Mouse (Mus musculus) hindbrain, embryonic 13.5 days (tissue): ENCODE results near the gene Trpv4. TPM values are rescaled to one million over a fixed set of nuclear protein-coding genes. Genes with fewer than 3 reads are reported as not detected.
A peak's percentile ranks its signal among the peaks of the same experiment; 100 is the strongest.

Source experiments
- ATAC-seq: fragments of 200-750 bp; cut with Nextera tagmentation; 2 replicates; pipeline ENCODE4 v1.8.0; 2017; ENCODE audit warnings: moderate TSS enrichment; ENCODE audit not compliant: low FRiP score
- H3K27ac ChIP-seq: fragments of 300-500 bp; sonication (generic); 2 replicates; pipeline ENCODE4 v1.5.1; 2015; ENCODE audit warnings: inconsistent platforms, mild to moderate bottlenecking, moderate library complexity
- H3K27me3 ChIP-seq: fragments of 300-500 bp; sonication (generic); 2 replicates; pipeline ENCODE4 v1.6.1; 2015; ENCODE audit warnings: mild to moderate bottlenecking, inconsistent platforms
- H3K36me3 ChIP-seq: fragments of 300-500 bp; sonication (generic); 2 replicates; pipeline ENCODE4 v1.6.1; 2015; ENCODE audit warnings: mild to moderate bottlenecking, inconsistent platforms
- H3K4me1 ChIP-seq: fragments of 300-500 bp; sonication (generic); replicated peaks from 2 replicates; pipeline ENCODE4 v1.6.1; 2015; ENCODE audit warnings: inconsistent platforms
- H3K4me2 ChIP-seq: fragments of 300-500 bp; sonication (generic); 2 replicates; pipeline ENCODE4 v1.6.1; 2015; ENCODE audit warnings: inconsistent platforms, mild to moderate bottlenecking, moderate library complexity
- H3K4me3 ChIP-seq: fragments of 300-500 bp; sonication (generic); 2 replicates; pipeline ENCODE4 v1.5.1; 2015; ENCODE audit warnings: mild to moderate bottlenecking, inconsistent platforms
- H3K9ac ChIP-seq: fragments of 300-500 bp; sonication (generic); 2 replicates; pipeline ENCODE4 v1.6.1; 2015; ENCODE audit warnings: mild to moderate bottlenecking, inconsistent platforms
- H3K9me3 ChIP-seq: fragments of 300-500 bp; sonication (generic); 2 replicates; pipeline ENCODE4 v1.6.1; 2016; ENCODE audit warnings: inconsistent platforms
- WGBS: fragments of 180-500 bp; shearing (Covaris S2); methylation state at CpG from one replicate; pipeline ENCODE4 v1.1.7; 2015; 5-methylcytosine and 5-hydroxymethylcytosine counted together
- polyA plus RNA-seq: library from polyadenylated mRNA; unstranded; fragments of >200 nt; fragmentation: Nextera tagmentation; extraction: Ambion mirVana; gene quantifications from 2 replicates; pipeline ENCODE4 v1.2.1, GENCODE M21; 2015

The Trpv4 gene
- polyA plus RNA-seq, 1 experiment from 2014 or later = 0.65 TPM

- Histone ChIP-seq H3K9ac (no peak overlapping the region), H3K4me2 (no peak overlapping the region), H3K27ac (no peak overlapping the region; the same call in 1 of the 2 replicates), H3K36me3 (no peaks in the 10 kb centered on the region), H3K27me3 (peaks cover 38% of the 10 kb centered on the region), H3K4me3 (no peak overlapping the region), H3K4me1 (peaks cover 19% of the 10 kb centered on the region), H3K9me3 (no peaks in the 10 kb centered on the region)
- WGBS = 79% methylated on average over 10 of the region's 10 CpGs
- ATAC-seq = no peak
Observed at GRCm38 (mm10) chr5:114640809-114641208, 17.4 kb downstream of the Trpv4 start.

- peak; percentile 30; the same call in 1 of the 2 replicates for ATAC-seq
- Histone ChIP-seq H3K4me2 (peak overlapping the region; percentile 44), H3K9me3 (no peaks in the 10 kb centered on the region), H3K27me3 (peaks cover 36% of the 10 kb centered on the region), H3K27ac (no peak overlapping the region), H3K4me3 (no peak overlapping the region; the same call in 1 of the 2 replicates), H3K4me1 (peaks cover 16% of the 10 kb centered on the region), H3K9ac (no peak overlapping the region), H3K36me3 (no peaks in the 10 kb centered on the region)
- 31% methylated on average over 7 of the region's 7 CpGs for WGBS
Observed at GRCm38 (mm10) chr5:114639645-114639957, 18.6 kb downstream of the Trpv4 start.

- no peaks in the 10 kb centered on the region for H3K36me3 ChIP-seq
- peak overlapping the region; percentile 10; the same call in 1 of the 2 replicates for H3K4me3 ChIP-seq
- 0 out of 2 replicates have a peak overlapping the region, but pooled peaks have one; percentile 58 for H3K9ac ChIP-seq
- peaks cover 16% of the 10 kb centered on the region for H3K4me1 ChIP-seq
- no peak overlapping the region for H3K27ac ChIP-seq
- H3K9me3 ChIP-seq = no peaks in the 10 kb centered on the region
- H3K4me2 ChIP-seq = peak overlapping the region; percentile 44
- 14% methylated on average over 22 of the region's 22 CpGs for WGBS
- peak; percentile 70 for ATAC-seq
- H3K27me3 ChIP-seq = peaks cover 36% of the 10 kb centered on the region
Observed at GRCm38 (mm10) chr5:114638769-114639644, 19.2 kb downstream of the Trpv4 start.

- H3K27ac ChIP-seq = no peak overlapping the region
- H3K4me1 ChIP-seq = peaks cover 16% of the 10 kb centered on the region
- no peaks in the 10 kb centered on the region for H3K36me3 ChIP-seq
- no peak for ATAC-seq
- no peak overlapping the region for H3K4me2 ChIP-seq
- H3K9ac ChIP-seq = no peak overlapping the region
- H3K4me3 ChIP-seq = no peak overlapping the region
- H3K27me3 ChIP-seq = peaks cover 28% of the 10 kb centered on the region
- no peaks in the 10 kb centered on the region for H3K9me3 ChIP-seq
- WGBS = 76% methylated on average over 25 of the region's 25 CpGs
Observed at GRCm38 (mm10) chr5:114636091-114636490, 22.1 kb downstream of the Trpv4 start.

- Histone ChIP-seq H3K27me3 (peaks cover 7% of the 10 kb centered on the region; the same call in 1 of the 2 replicates), H3K9ac (no peak overlapping the region), H3K4me1 (no peaks in the 10 kb centered on the region), H3K36me3 (no peaks in the 10 kb centered on the region), H3K27ac (no peak overlapping the region), H3K4me2 (no peak overlapping the region), H3K4me3 (no peak overlapping the region), H3K9me3 (no peaks in the 10 kb centered on the region)
- WGBS = 54% methylated on average over 2 of the region's 2 CpGs
- ATAC-seq = no peak
Observed at GRCm38 (mm10) chr5:114631336-114631735, 26.9 kb downstream of the Trpv4 start.

GRCm38 (mm10) chr5:114625590-114625989 is 32.6 kb downstream of the Trpv4 start:
- H3K4me1 ChIP-seq = no peaks in the 10 kb centered on the region
- no peak overlapping the region for H3K9ac ChIP-seq
- peaks cover 8% of the 10 kb centered on the region for H3K27me3 ChIP-seq
- no peak for ATAC-seq
- WGBS = 21% methylated on average over 3 of the region's 3 CpGs
- no peak overlapping the region for H3K4me2 ChIP-seq
- no peak overlapping the region for H3K4me3 ChIP-seq
- H3K9me3 ChIP-seq = no peaks in the 10 kb centered on the region
- H3K36me3 ChIP-seq = no peaks in the 10 kb centered on the region
- H3K27ac ChIP-seq = no peak overlapping the region

GRCm38 (mm10) chr5:114620305-114620704 is 37.9 kb downstream of the Trpv4 start:
- Histone ChIP-seq H3K4me3 (no peak overlapping the region), H3K4me1 (no peaks in the 10 kb centered on the region), H3K27me3 (peaks cover 5% of the 10 kb centered on the region; the same call in 1 of the 2 replicates), H3K9me3 (no peaks in the 10 kb centered on the region), H3K27ac (no peak overlapping the region), H3K4me2 (no peak overlapping the region), H3K36me3 (no peaks in the 10 kb centered on the region), H3K9ac (no peak overlapping the region)
- ATAC-seq = no peak
- WGBS = 49% methylated on average over 6 of the region's 6 CpGs

GRCm38 (mm10) chr5:114618851-114619250 is 39.4 kb downstream of the Trpv4 start:
- WGBS = 26% methylated on average over 8 of the region's 8 CpGs
- ATAC-seq = no peak

GRCm38 (mm10) chr5:114617809-114618208 is 40.4 kb downstream of the Trpv4 start:
- H3K4me2 ChIP-seq = no peak overlapping the region
- ATAC-seq = no peak
- H3K27ac ChIP-seq = no peak overlapping the region
- peaks cover 1% of the 10 kb centered on the region; the same call in 1 of the 2 replicates for H3K4me1 ChIP-seq
- peaks cover 5% of the 10 kb centered on the region; the same call in 1 of the 2 replicates for H3K27me3 ChIP-seq
- 77% methylated on average over 12 of the region's 12 CpGs for WGBS
- H3K36me3 ChIP-seq = no peaks in the 10 kb centered on the region
- no peak overlapping the region for H3K4me3 ChIP-seq
- no peaks in the 10 kb centered on the region for H3K9me3 ChIP-seq
- no peak overlapping the region for H3K9ac ChIP-seq

More at GRCm38 (mm10) chr5:114618851-114619250, 39.4 kb downstream of the Trpv4 start:
- no peak overlapping the region for H3K4me3 ChIP-seq
- H3K27ac ChIP-seq = no peak overlapping the region
- H3K36me3 ChIP-seq = no peaks in the 10 kb centered on the region
- no peaks in the 10 kb centered on the region for H3K9me3 ChIP-seq
- no peak overlapping the region for H3K4me2 ChIP-seq
- no peaks in the 10 kb centered on the region for H3K4me1 ChIP-seq
- peaks cover 5% of the 10 kb centered on the region; the same call in 1 of the 2 replicates for H3K27me3 ChIP-seq
- no peak overlapping the region for H3K9ac ChIP-seq

GRCm38 (mm10) chr5:114616336-114617061 is 41.7 kb downstream of the Trpv4 start:
- ATAC-seq = no peak
- H3K27me3 ChIP-seq = no peaks in the 10 kb centered on the region
- H3K4me1 ChIP-seq = peaks cover 12% of the 10 kb centered on the region; the same call in 1 of the 2 replicates
- H3K36me3 ChIP-seq = peaks cover 7% of the 10 kb centered on the region
- no peak overlapping the region for H3K27ac ChIP-seq
- no peak overlapping the region for H3K4me2 ChIP-seq
- no peak overlapping the region for H3K4me3 ChIP-seq
- no peaks in the 10 kb centered on the region for H3K9me3 ChIP-seq
- WGBS = 84% methylated on average over 11 of the region's 11 CpGs
- H3K9ac ChIP-seq = no peak overlapping the region

GRCm38 (mm10) chr5:114614863-114615262 is 43.4 kb downstream of the Trpv4 start:
- no peak for ATAC-seq
- WGBS = 61% methylated on average over 7 of the region's 7 CpGs
- H3K36me3 ChIP-seq = peaks cover 16% of the 10 kb centered on the region

GRCm38 (mm10) chr5:114611968-114612608 is 46.1 kb downstream of the Trpv4 start:
- 0 out of 2 replicates have a peak, but pooled peaks cover 12% of the 10 kb centered on the region for H3K27me3 ChIP-seq
- no peak overlapping the region for H3K4me3 ChIP-seq
- no peak overlapping the region for H3K4me2 ChIP-seq
- no peak overlapping the region; the same call in 1 of the 2 replicates for H3K27ac ChIP-seq
- ATAC-seq = no peak
- H3K4me1 ChIP-seq = peaks cover 48% of the 10 kb centered on the region
- peaks cover 16% of the 10 kb centered on the region for H3K36me3 ChIP-seq
- no peak overlapping the region for H3K9ac ChIP-seq
- H3K9me3 ChIP-seq = no peaks in the 10 kb centered on the region
- 71% methylated on average over 25 of the region's 25 CpGs for WGBS

More at GRCm38 (mm10) chr5:114614863-114615262, 43.4 kb downstream of the Trpv4 start:
- Histone ChIP-seq H3K4me1 (peaks cover 20% of the 10 kb centered on the region), H3K4me3 (no peak overlapping the region), H3K9me3 (no peaks in the 10 kb centered on the region), H3K9ac (no peak overlapping the region), H3K27me3 (0 out of 2 replicates have a peak, but pooled peaks cover 9% of the 10 kb centered on the region), H3K4me2 (no peak overlapping the region), H3K27ac (no peak overlapping the region)
